Mouse (Mus musculus) midbrain, embryonic 10.5 days (tissue): ENCODE measurements around the gene Gm17428. TPM values are rescaled to one million over a fixed set of nuclear protein-coding genes. Genes with fewer than 3 reads are reported as not detected.
"Not testable (repeated sequence)": the region's sequence is repeated elsewhere in the genome, so short reads cannot be mapped to it uniquely, and the experiment has no call there.

Experiments used
- DNase-seq: peaks from one replicate; pipeline ENCODE4 v3.0.0-alpha.2; 2017; ENCODE audit warnings: low spot score
- H3K27ac ChIP-seq: fragments of 300-500 bp; sonication (generic); replicated peaks from 2 replicates; pipeline ENCODE4 v1.5.1; 2016; ENCODE audit warnings: mild to moderate bottlenecking
- H3K27me3 ChIP-seq: fragments of 300-500 bp; sonication (generic); 2 replicates; pipeline ENCODE4 v1.6.1; 2016; ENCODE audit warnings: low read depth, mild to moderate bottlenecking; ENCODE audit not compliant: poor library complexity, severe bottlenecking
- H3K36me3 ChIP-seq: fragments of 300-500 bp; sonication (generic); 2 replicates; pipeline ENCODE4 v1.6.1; 2016; ENCODE audit warnings: mild to moderate bottlenecking, moderate library complexity
- H3K4me1 ChIP-seq: fragments of 300-500 bp; sonication (generic); 2 replicates; pipeline ENCODE4 v1.6.1; 2016
- H3K4me3 ChIP-seq: fragments of 300-500 bp; sonication (generic); 2 replicates; pipeline ENCODE4 v1.5.1; 2016; ENCODE audit warnings: mild to moderate bottlenecking, moderate library complexity
- H3K9me3 ChIP-seq: fragments of 300-500 bp; sonication (generic); replicated peaks from 2 replicates; pipeline ENCODE4 v1.6.1; 2016; ENCODE audit warnings: mild to moderate bottlenecking
- WGBS: fragments of 180-500 bp; shearing (Covaris S2); methylation state at CpG from one replicate; pipeline ENCODE4 v1.1.7; 2016; 5-methylcytosine and 5-hydroxymethylcytosine counted together
- polyA plus RNA-seq: library from polyadenylated mRNA; unstranded; fragments of >200 nt; fragmentation: Nextera tagmentation; extraction: Ambion mirVana; gene quantifications from 2 replicates; pipeline ENCODE4 v1.2.1, GENCODE M21; 2016

Gm17428 gene
- polyA plus RNA-seq, 1 experiment from 2014 or later, result not detected

DNA sequence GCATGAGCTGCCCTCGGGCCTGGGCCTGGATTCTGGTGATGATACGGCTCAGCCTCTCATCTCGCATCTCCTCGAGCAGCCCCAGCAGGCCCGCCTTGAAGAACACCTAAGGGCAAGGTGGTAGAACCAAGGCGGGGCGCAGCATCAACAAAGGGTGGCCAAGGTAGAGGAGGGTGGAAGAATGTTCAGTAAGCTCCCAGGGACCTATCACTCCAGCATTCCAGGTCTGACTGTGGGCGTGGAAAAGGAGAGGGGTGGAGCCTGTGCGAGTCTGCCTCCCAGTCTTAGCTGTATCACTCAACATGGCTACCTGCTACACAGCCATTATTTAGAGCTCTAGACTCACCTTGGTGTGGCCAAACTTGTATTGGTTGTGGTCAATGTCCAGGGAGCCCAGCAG lies 20.2 kb upstream of the Gm17428 start:
- 86% methylated on average over 9 of the region's 9 CpGs for WGBS
- no peak for DNase-seq
- Histone ChIP-seq H3K4me3 (no peak overlapping the region), H3K9me3 (no peaks in the 10 kb centered on the region), H3K4me1 (peaks cover 10% of the 10 kb centered on the region), H3K27ac (no peak overlapping the region), H3K36me3 (no peaks in the 10 kb centered on the region), H3K27me3 (no peaks in the 10 kb centered on the region)

DNA sequence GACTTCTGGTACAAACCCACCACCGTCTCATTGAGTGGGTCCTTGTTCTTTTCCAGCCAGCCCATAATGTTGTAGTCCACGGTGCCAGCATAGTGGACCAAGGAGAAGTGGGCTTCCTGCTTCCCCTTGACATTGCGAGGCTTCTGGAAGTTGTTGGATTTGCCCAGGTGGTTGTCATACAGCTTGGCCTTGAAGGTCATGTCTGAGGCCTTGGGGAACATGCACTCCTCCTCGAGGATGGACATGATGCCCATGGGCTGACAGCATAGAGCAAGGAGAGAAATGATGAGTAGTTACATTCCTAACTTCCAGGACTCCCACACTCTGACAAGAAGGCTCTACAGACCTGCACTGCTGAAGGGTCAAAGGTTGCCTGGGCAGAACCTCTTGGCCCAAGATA lies 18.2 kb upstream of the Gm17428 start:
- no peak overlapping the region for H3K4me3 ChIP-seq
- peaks cover 10% of the 10 kb centered on the region for H3K4me1 ChIP-seq
- 81% methylated on average over 4 of the region's 4 CpGs for WGBS
- no peaks in the 10 kb centered on the region for H3K9me3 ChIP-seq
- no peak overlapping the region for H3K27ac ChIP-seq
- no peaks in the 10 kb centered on the region for H3K36me3 ChIP-seq
- no peaks in the 10 kb centered on the region for H3K27me3 ChIP-seq
- DNase-seq, result no peak

DNA sequence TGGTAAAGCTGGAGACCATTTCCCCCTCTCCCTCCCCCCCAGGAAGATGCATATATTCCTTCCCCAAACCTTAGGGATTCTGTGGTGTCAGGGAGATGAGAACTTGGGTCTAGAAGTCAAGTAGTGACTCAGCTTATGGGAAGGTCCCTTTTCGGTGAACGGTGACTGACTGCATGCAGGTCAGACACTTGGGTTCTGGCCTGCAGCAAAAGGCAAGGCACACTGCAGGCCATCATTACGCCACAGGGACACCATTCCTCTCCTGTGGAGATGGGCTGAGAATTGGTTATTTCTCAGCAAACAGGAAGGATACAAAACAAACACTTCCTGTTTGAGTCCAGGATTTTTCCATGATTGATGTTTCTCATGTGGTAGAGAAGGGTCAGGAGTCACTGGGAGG lies 17.5 kb upstream of the Gm17428 start:
- no peak overlapping the region for H3K27ac ChIP-seq
- no peaks in the 10 kb centered on the region for H3K36me3 ChIP-seq
- no peaks in the 10 kb centered on the region for H3K27me3 ChIP-seq
- H3K9me3 ChIP-seq, result no peaks in the 10 kb centered on the region
- no peak overlapping the region for H3K4me3 ChIP-seq
- no peak for DNase-seq
- peaks cover 10% of the 10 kb centered on the region for H3K4me1 ChIP-seq
- 82% methylated on average over 3 of the region's 3 CpGs for WGBS

DNA sequence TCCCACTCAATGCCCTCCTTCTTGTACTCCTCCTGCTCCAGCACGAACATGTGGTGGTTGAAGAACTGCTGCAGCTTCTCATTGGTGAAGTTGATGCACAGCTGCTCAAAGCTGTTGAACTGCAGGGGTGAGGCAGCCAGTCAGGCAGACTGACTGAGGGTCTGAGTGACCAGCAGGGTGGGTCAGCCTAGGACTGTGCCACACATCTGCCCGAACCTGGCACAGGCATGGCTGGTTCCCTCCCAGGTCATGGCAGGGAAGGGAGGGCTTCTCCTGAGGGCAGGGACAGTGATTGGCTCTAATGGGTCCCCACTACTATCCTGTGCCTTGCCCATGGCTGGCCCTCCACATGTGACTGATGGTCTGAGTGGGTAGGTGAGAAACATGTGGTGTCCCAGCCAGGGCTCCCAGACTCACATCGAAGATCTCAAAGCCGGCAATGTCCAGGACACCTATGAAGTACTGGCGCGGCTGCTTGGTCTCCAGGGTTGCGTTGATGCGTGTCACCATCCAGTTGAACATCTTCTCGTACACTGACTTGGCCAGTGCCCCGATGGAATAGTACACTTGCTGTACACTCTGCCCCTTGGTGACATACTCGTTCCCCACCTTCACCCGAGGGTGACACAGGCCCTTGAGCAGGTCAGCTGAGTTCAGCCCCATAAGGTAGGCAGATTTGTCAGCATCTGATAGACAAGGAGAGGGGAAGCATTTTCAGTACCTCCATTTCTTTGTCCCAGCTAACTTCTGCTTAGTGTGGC lies 16.7 kb upstream of the Gm17428 start:
- 91% methylated on average over 12 of the region's 12 CpGs for WGBS
- not testable (repeated sequence) for H3K36me3 ChIP-seq, H3K4me1 ChIP-seq, DNase-seq, H3K4me3 ChIP-seq, H3K27me3 ChIP-seq, H3K9me3 ChIP-seq
- peak overlapping the region; percentile 57; the same call in 1 of the 2 replicates for H3K27ac ChIP-seq

DNA sequence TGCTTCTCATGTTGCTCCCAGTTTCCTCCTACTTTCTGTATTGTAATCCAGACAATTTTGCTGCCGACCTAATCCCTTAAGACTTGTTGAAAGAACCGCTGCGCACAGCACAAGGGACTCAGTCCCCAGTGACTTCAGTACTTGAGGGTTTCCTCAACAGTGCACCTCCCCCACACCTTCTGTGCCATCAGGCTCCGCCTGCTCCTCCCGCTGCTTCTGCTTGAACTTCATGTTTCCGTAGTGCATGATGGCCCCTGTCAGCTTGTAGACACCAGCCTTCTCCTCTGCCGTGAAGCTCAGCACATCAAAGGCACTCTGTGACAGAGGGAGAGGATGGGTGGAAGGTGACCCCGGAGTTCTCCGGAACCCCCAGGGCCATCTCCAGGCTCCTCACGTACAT lies 16.0 kb upstream of the Gm17428 start:
- WGBS, result 69% methylated on average over 10 of the region's 10 CpGs
- DNase-seq, result no peak

DNA sequence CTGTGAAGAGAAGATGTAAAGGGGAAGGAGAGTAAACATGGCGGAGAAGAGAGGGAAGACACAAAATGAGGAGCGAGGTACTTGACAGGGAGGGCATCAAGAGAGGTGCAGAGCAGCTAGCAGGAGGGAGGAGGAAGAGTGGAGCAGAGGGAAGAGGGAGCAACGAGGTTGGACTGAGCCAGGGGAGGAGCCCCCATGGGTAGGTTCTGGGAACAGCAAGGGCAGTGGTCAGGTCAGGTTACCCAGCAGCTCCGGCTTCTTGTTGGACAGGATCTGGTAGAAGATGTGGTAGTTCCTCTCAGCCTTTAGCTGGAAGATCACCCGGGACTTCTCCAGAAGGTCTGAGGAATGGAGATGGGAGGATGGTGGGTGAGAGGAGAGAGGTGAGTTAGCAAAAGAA lies 15.2 kb upstream of the Gm17428 start:
- peaks cover 10% of the 10 kb centered on the region for H3K4me1 ChIP-seq
- no peak for DNase-seq
- H3K27me3 ChIP-seq, result no peaks in the 10 kb centered on the region
- 85% methylated on average over 5 of the region's 5 CpGs for WGBS
- no peak overlapping the region for H3K27ac ChIP-seq
- no peaks in the 10 kb centered on the region for H3K36me3 ChIP-seq
- H3K4me3 ChIP-seq, result no peak overlapping the region
- H3K9me3 ChIP-seq, result no peaks in the 10 kb centered on the region

More for the DNA sequence above, 16.0 kb upstream of the Gm17428 start:
- H3K9me3 ChIP-seq, result no peaks in the 10 kb centered on the region
- H3K27me3 ChIP-seq, result no peaks in the 10 kb centered on the region
- H3K27ac ChIP-seq, result peak overlapping the region; percentile 52; the same call in 1 of the 2 replicates
- H3K36me3 ChIP-seq, result no peaks in the 10 kb centered on the region
- no peak overlapping the region for H3K4me3 ChIP-seq
- H3K4me1 ChIP-seq, result peaks cover 10% of the 10 kb centered on the region

DNA sequence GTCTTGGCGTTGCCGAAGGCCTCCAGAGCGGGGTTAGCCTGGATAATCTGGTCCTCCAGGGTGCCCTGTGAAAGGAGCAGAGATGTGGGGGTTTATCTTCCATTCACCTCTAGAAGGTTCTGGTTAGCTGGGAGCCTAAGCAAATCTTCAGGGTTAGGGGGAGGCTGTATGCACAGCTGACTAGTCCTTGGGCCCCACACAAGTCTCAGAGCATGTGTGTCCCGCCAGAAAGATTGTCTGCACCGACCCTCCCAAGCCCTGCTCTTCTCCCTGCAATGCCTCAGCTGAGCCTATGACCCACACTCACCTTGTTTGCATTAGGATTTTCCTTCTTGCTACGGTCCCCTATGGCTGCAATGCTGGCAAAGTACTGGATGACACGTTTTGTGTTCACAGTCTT lies 14.0 kb upstream of the Gm17428 start:
- peaks cover 10% of the 10 kb centered on the region for H3K4me1 ChIP-seq
- 89% methylated on average over 7 of the region's 7 CpGs for WGBS
- no peaks in the 10 kb centered on the region for H3K9me3 ChIP-seq
- H3K36me3 ChIP-seq, result no peaks in the 10 kb centered on the region
- H3K27me3 ChIP-seq, result no peaks in the 10 kb centered on the region
- no peak overlapping the region for H3K27ac ChIP-seq
- no peak overlapping the region for H3K4me3 ChIP-seq
- DNase-seq, result no peak

DNA sequence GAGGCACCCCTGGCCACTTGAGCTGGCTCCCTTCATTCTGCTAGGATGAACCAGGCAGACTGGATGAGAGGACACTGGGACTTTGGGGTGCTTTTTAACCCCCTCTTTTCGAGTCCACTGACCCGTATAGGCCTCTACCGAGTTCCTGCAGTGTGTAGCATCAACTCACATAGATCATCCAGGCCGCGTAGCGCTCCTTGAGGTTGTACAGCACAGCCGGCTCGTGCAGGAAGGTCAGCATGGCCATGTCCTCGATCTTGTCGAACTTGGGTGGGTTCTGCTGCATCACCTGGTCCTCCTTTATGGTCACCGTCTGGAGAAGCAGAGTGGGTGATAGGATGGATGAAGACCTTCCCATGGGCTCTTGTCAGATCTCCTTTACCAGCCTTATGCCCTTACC lies 13.0 kb upstream of the Gm17428 start:
- WGBS, result 90% methylated on average over 11 of the region's 11 CpGs

DNA sequence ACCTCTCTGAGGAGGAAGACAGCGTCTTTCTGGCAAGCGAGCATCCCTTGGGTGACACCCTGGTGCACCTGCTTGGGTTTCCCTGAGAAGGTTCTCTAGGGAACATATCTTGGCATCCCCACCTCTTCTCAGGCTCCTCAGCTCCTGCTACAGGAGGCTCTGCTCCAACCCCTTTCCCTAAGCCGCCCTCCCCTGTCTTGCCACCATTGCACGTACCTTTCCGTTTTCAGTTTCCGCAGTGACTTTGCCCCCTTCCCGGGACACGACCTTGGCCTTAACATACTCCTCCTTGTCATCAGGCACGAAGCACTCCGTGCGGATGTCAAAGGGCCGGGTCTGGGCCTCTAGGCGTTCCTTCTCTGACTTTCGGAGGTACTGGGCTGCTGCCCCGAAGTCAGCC lies 11.7 kb upstream of the Gm17428 start:
- H3K9me3 ChIP-seq, result no peaks in the 10 kb centered on the region
- 86% methylated on average over 15 of the region's 15 CpGs for WGBS

More for the DNA sequence above, 13.0 kb upstream of the Gm17428 start:
- H3K9me3 ChIP-seq, result no peaks in the 10 kb centered on the region
- no peaks in the 10 kb centered on the region for H3K36me3 ChIP-seq
- H3K27ac ChIP-seq, result no peak overlapping the region
- DNase-seq, result no peak
- peaks cover 10% of the 10 kb centered on the region for H3K4me1 ChIP-seq
- H3K27me3 ChIP-seq, result no peaks in the 10 kb centered on the region
- no peak overlapping the region for H3K4me3 ChIP-seq

DNA sequence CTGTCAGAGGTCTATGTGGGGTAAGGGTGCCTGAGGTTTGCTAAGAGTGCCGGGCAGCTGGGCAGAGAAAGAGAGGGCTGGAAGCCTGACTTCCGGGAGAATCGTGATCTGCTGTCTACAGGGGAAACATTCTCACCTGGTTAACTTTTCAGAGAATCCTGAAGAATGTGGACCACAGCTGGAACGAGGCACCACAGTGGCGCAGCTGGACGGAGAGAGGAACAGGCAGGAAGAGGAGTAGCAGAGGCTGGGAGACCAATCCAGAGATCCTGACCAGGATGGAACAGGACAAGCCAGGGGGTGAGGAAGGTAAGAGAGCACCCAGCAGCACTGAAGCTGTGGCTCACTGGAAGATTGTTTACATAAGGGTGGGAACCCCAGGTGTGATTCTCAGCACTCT lies 11.1 kb upstream of the Gm17428 start:
- no peaks in the 10 kb centered on the region for H3K9me3 ChIP-seq
- 76% methylated on average over 6 of the region's 6 CpGs for WGBS
- no peaks in the 10 kb centered on the region for H3K27me3 ChIP-seq
- DNase-seq, result no peak
- H3K4me1 ChIP-seq, result peaks cover 5% of the 10 kb centered on the region
- no peak overlapping the region for H3K27ac ChIP-seq
- H3K4me3 ChIP-seq, result no peak overlapping the region
- no peaks in the 10 kb centered on the region for H3K36me3 ChIP-seq

More for the DNA sequence above, 11.7 kb upstream of the Gm17428 start:
- H3K4me1 ChIP-seq, result peaks cover 10% of the 10 kb centered on the region
- H3K36me3 ChIP-seq, result no peaks in the 10 kb centered on the region
- no peak overlapping the region for H3K27ac ChIP-seq
- no peaks in the 10 kb centered on the region for H3K27me3 ChIP-seq
- no peak for DNase-seq
- H3K4me3 ChIP-seq, result no peak overlapping the region

DNA sequence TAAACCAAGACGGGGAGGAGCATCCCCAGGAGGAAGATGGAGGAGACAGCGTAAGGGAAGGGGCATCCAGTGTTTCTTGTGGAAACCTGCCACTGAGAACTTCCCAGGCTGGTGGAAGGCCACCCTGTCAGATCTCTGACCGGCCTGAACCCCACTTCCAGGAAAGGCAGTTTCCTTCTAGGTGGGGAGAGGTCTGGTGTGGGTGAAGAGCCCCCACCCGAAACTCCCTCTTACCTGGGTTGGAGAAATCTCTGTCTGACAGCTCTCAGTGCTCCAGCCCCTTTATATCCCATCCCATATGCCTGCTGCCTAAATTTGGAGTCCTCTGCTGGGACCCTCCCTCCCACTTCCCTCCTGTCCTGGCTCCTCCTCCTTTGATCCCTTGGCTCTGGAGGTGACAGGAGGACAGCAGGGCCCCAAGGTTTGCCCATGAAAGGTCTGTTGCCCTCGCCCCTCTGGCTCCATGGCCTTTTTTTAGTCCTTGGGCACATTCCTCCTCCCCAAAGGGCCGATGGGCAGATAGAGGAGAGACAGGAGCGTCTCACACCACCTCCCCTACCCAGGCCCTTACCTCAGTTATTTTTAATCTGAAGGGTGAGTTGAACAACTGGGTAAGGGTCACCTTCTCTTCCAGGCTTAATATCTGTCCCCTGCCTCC lies 10.3 kb upstream of the Gm17428 start, which contains the start of gene Myh6:
Myh6 (minus strand) TSS at position 608 of the 658 bp plus-strand sequence.
- no peaks in the 10 kb centered on the region for H3K36me3 ChIP-seq
- 79% methylated on average over 7 of the region's 7 CpGs for WGBS

DNA sequence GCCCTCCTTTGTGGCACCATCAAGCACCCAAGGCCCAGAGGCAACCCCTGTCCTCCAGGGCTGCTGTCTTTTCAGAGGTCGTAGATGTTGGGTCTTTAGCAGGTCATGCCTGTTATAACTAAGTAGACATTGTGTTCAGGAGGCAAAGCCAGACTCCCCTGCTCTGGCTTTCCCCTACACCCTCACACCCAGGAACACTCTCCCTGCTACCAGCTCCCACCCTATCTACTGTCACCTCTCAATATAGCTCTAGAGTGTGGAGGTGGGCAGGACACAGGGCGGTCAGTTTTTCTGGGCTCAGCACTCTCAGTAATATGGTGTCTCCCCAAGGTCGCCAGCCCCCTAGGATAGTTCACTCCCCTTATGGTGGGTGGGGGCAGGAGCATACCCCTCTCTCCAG lies 8.9 kb upstream of the Gm17428 start:
- no peaks in the 10 kb centered on the region for H3K4me1 ChIP-seq
- no peak for DNase-seq
- H3K36me3 ChIP-seq, result no peaks in the 10 kb centered on the region
- H3K27ac ChIP-seq, result no peak overlapping the region
- H3K4me3 ChIP-seq, result no peak overlapping the region
- WGBS, result 80% methylated on average over 3 of the region's 3 CpGs
- no peaks in the 10 kb centered on the region for H3K9me3 ChIP-seq
- H3K27me3 ChIP-seq, result no peaks in the 10 kb centered on the region

More for the DNA sequence above, 10.3 kb upstream of the Gm17428 start, which contains the start of gene Myh6:
- Histone ChIP-seq H3K4me3 (no peak within 1 kb of the TSS), H3K4me1 (no peaks in the 10 kb centered on the region), H3K27ac (no peak within 1 kb of the TSS), H3K27me3 (no peaks in the 10 kb centered on the region), H3K9me3 (no peaks in the 10 kb centered on the region)
- DNase-seq, result no peak

DNA sequence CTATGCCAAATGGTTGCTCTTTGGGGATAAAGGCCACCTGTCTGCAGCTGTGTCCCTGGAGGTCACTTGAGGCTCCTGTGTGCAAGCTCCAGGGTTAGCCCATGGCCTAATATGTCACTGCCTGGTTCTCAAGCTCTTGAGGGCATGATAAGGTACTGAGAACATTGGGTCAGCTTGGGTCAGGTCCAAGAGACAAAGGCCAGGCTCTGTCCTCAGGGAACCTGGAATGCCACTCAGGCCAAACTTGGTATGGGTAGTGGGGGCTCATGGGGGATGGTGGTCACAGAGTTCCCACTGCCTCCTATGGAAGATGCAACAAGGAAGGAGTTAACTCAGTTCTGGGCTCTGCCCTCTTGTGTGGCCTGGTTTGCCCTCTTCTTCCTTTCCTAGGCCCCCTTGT lies 8.4 kb upstream of the Gm17428 start:
- DNase-seq, result no peak
- Histone ChIP-seq H3K27ac (no peak overlapping the region), H3K36me3 (no peaks in the 10 kb centered on the region), H3K4me3 (no peak overlapping the region), H3K9me3 (no peaks in the 10 kb centered on the region), H3K4me1 (no peaks in the 10 kb centered on the region), H3K27me3 (no peaks in the 10 kb centered on the region)
